Mouse (Mus musculus): ENCODE results near the gene Gpr37l1.
"Not testable (repeated sequence)": the region's sequence is repeated elsewhere in the genome, so short reads cannot be mapped to it uniquely, and the experiment has no call there.

The Gpr37l1 gene

GRCm38 (mm10) chr1:135167435-135167834 is at the start of gene Gpr37l1:
Gene Gpr37l1 (minus strand): TSS chr1:135167681.
- DNase-seq (ENCODE audit: low read depth, low spot score), result no peak

GRCm38 (mm10) chr1:135213772-135214640 is 46.5 kb upstream of the Gpr37l1 start:
- no peak for DNase-seq (ENCODE audit: low read depth, low spot score)

GRCm38 (mm10) chr1:135210421-135210820 is 42.9 kb upstream of the Gpr37l1 start:
- DNase-seq (ENCODE audit: low read depth, low spot score), result no peak

GRCm38 (mm10) chr1:135208716-135209115 is 41.2 kb upstream of the Gpr37l1 start:
- no peak for DNase-seq (ENCODE audit: low read depth, low spot score)

GRCm38 (mm10) chr1:135206586-135207339 is 39.3 kb upstream of the Gpr37l1 start:
- no peak for DNase-seq (ENCODE audit: low read depth, low spot score)

- DNase-seq (ENCODE audit: low read depth, low spot score), result no peak
These were observed 37.8 kb upstream of the Gpr37l1 start for GRCm38 (mm10) chr1:135205257-135205656.

GRCm38 (mm10) chr1:135204196-135205126 is 37.0 kb upstream of the Gpr37l1 start:
- no peak for DNase-seq (ENCODE audit: low read depth, low spot score)

GRCm38 (mm10) chr1:135200400-135200799 is 32.9 kb upstream of the Gpr37l1 start:
- DNase-seq (ENCODE audit: low read depth, low spot score), result no peak

GRCm38 (mm10) chr1:135199014-135199819 is 31.7 kb upstream of the Gpr37l1 start:
- DNase-seq (ENCODE audit: low read depth, low spot score), result peak; percentile 48

GRCm38 (mm10) chr1:135198412-135198811 is 30.9 kb upstream of the Gpr37l1 start:
- no peak for DNase-seq (ENCODE audit: low read depth, low spot score)

- no peak for DNase-seq (ENCODE audit: low read depth, low spot score)
These were observed 28.5 kb upstream of the Gpr37l1 start for GRCm38 (mm10) chr1:135195907-135196440.

- not testable (repeated sequence) for DNase-seq (ENCODE audit: low read depth, low spot score)
These were observed 26.9 kb upstream of the Gpr37l1 start for GRCm38 (mm10) chr1:135194335-135194734.

GRCm38 (mm10) chr1:135189186-135189585 is 21.7 kb upstream of the Gpr37l1 start:
- DNase-seq (ENCODE audit: low read depth, low spot score), result no peak

GRCm38 (mm10) chr1:135188197-135188596 is 20.7 kb upstream of the Gpr37l1 start:
- DNase-seq (ENCODE audit: low read depth, low spot score), result no peak

GRCm38 (mm10) chr1:135187016-135187415 is 19.5 kb upstream of the Gpr37l1 start:
- DNase-seq (ENCODE audit: low read depth, low spot score), result not testable (repeated sequence)

GRCm38 (mm10) chr1:135186427-135186826 is 18.9 kb upstream of the Gpr37l1 start:
- no peak for DNase-seq (ENCODE audit: low read depth, low spot score)

GRCm38 (mm10) chr1:135185936-135186335 is 18.5 kb upstream of the Gpr37l1 start:
- DNase-seq (ENCODE audit: low read depth, low spot score), result no peak

- no peak for DNase-seq (ENCODE audit: low read depth, low spot score)
These were observed 16.6 kb upstream of the Gpr37l1 start for GRCm38 (mm10) chr1:135183941-135184570.

GRCm38 (mm10) chr1:135183448-135183847 is 16.0 kb upstream of the Gpr37l1 start:
- no peak for DNase-seq (ENCODE audit: low read depth, low spot score)

- no peak for DNase-seq (ENCODE audit: low read depth, low spot score)
These were observed 15.5 kb upstream of the Gpr37l1 start for GRCm38 (mm10) chr1:135182975-135183374.

Data from CD4-positive helper T cell, adult 2 months (primary cell).